Mouse (Mus musculus) kidney, adult 2 months (tissue): Measurements from ENCODE around the gene Mrpl47. TPM values are rescaled to one million over a fixed set of nuclear protein-coding genes. Genes with fewer than 3 reads are reported as not detected.

Experiments
- DNase-seq: peaks from one replicate; pipeline ENCODE4 v3.0.0; 2021
- H3K27ac ChIP-seq: fragments of 200-500 bp; 2 replicates; pipeline ENCODE4 v1.5.1; 2012; ENCODE audit warnings: low read depth, low read length, control low read depth, inconsistent platforms; ENCODE audit not compliant: insufficient read depth
- H3K27me3 ChIP-seq: fragments of 200-500 bp; replicated peaks from 2 replicates; pipeline ENCODE4 v1.6.1; 2012; ENCODE audit warnings: mild to moderate bottlenecking, moderate library complexity, low read length, inconsistent platforms; ENCODE audit not compliant: control insufficient read depth, insufficient read depth
- H3K36me3 ChIP-seq: fragments of 200-500 bp; 2 replicates; pipeline ENCODE4 v1.6.1; 2012; ENCODE audit warnings: mild to moderate bottlenecking, moderate library complexity, low read length, inconsistent platforms; ENCODE audit not compliant: control insufficient read depth, insufficient read depth
- H3K4me1 ChIP-seq: fragments of 200-500 bp; 2 replicates; pipeline ENCODE4 v1.6.1; 2011; ENCODE audit warnings: low read length; ENCODE audit not compliant: control insufficient read depth, insufficient read depth
- H3K4me3 ChIP-seq: fragments of 200-500 bp; 2 replicates; pipeline ENCODE4 v1.5.1; 2011; ENCODE audit warnings: mild to moderate bottlenecking, low read depth, low read length, control low read depth; ENCODE audit not compliant: insufficient read depth
- CTCF ChIP-seq: fragments of 200-500 bp; conservative IDR thresholded peaks from 2 replicates; pipeline ENCODE4 v1.5.1; 2011; ENCODE audit warnings: low read depth, mild to moderate bottlenecking, control low read depth, low read length, moderate library complexity, mixed read lengths; ENCODE audit not compliant: insufficient read depth, insufficient read length
- POLR2A ChIP-seq: fragments of 200-500 bp; IDR thresholded peaks from one replicate; pipeline ENCODE4 v1.6.1; 2011; ENCODE audit warnings: low read depth, low read length, control low read depth
- WGBS: fragments of 180-500 bp; shearing (Covaris S2); methylation state at CpG from one replicate; pipeline ENCODE4 v1.1.7; 2018; 5-methylcytosine and 5-hydroxymethylcytosine counted together
- polyA plus RNA-seq: library from polyadenylated mRNA; depleted of rRNA; stranded (reverse); fragments of >200 nt; gene quantifications from 2 replicates; pipeline ENCODE4 v1.2.3, GENCODE M21; 2012

Gene Mrpl47
- polyA plus RNA-seq, 1 experiment = 4.4 TPM

DNA sequence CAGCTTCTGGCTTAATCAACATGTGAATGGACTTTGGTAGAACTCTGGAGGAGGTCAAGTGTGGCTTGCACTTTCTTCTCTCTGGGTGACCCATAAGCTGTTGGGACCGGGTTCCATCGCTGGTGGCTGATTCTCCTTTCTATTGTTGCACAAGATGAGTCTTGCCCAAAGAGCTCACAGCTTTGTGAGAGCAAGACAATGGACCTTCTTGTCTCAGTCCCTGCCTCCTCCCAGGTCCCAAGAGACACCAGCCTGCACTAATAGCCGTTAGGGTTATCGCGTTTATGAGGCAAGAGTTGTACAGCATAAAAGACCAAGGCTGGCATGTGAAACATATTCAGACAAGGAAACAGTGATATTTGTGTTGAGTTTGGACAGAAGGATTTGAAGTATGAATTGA lies 43.2 kb downstream of the Mrpl47 start:
- H3K4me3 ChIP-seq = no peak overlapping the region
- H3K27me3 ChIP-seq = no peaks in the 10 kb centered on the region; the same call in 1 of the 2 replicates
- H3K27ac ChIP-seq = no peak overlapping the region
- no peak for TF ChIP-seq CTCF
- TF ChIP-seq POLR2A = no peak
- peak; percentile 32 for DNase-seq
- H3K36me3 ChIP-seq = no peaks in the 10 kb centered on the region
- WGBS = 61% methylated on average over 5 of the region's 5 CpGs
- 0 out of 2 replicates have a peak, but pooled peaks cover 3% of the 10 kb centered on the region for H3K4me1 ChIP-seq

DNA sequence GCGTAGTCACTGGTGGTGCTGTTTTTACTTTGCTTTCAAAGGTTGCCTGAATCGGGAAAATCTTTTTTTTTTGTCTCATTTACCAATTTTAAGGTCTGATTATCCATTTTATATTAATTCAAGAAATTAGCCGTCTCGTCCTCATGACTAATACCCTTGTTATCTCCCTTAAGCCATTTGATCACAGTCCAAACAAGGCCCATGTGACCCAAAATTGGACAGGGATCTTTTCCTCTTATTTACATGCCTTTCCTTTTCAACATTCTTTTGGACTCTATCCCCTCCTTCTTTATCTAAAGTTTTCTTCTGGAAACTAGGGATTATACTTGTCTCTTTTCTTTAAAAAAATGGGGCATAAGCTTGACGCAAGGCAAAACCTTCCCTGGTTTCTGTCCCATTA lies 45.6 kb downstream of the Mrpl47 start:
- TF ChIP-seq CTCF = no peak
- no peak for TF ChIP-seq POLR2A
- Histone ChIP-seq H3K27ac (no peak overlapping the region), H3K4me3 (no peak overlapping the region), H3K4me1 (0 out of 2 replicates have a peak, but pooled peaks cover 3% of the 10 kb centered on the region), H3K36me3 (no peaks in the 10 kb centered on the region), H3K27me3 (no peaks in the 10 kb centered on the region; the same call in 1 of the 2 replicates)
- WGBS = 75% methylated on average over 5 of the region's 5 CpGs
- DNase-seq = no peak

DNA sequence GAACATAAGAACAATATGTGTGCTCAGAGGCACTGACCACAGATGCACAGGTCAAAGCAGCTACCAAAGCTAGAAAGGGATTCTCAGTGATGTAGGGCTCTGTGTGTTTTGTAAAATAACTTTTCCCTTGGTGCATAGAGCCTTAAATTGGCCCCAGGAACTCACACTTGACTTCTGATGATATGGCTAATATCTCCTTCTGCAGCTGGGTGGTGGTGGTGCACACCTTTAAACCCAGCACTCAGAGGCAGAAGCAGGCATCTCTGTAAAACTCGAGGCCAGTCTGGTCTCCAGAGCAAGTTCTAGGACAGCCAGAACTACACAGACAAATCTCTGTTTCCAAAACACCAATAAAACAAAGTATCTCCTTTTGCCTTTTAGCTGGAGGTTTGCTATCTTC lies 46.5 kb downstream of the Mrpl47 start:
- WGBS = 56% methylated on average over 1 of the region's 1 CpGs
- H3K27ac ChIP-seq = no peak overlapping the region
- H3K4me3 ChIP-seq = no peak overlapping the region
- DNase-seq = no peak
- no peaks in the 10 kb centered on the region for H3K36me3 ChIP-seq
- H3K27me3 ChIP-seq = no peaks in the 10 kb centered on the region; the same call in 1 of the 2 replicates
- 0 out of 2 replicates have a peak, but pooled peaks cover 3% of the 10 kb centered on the region for H3K4me1 ChIP-seq
- TF ChIP-seq CTCF (no peak), POLR2A (no peak)

GRCm38 (mm10) chr3:32690008-32690407 lies 47.4 kb downstream of the Mrpl47 start:
- TF ChIP-seq POLR2A (no peak), CTCF (no peak)
- H3K27ac ChIP-seq = no peak overlapping the region
- H3K36me3 ChIP-seq = no peaks in the 10 kb centered on the region
- 0 out of 2 replicates have a peak, but pooled peaks cover 3% of the 10 kb centered on the region for H3K4me1 ChIP-seq
- WGBS = 84% methylated on average over 3 of the region's 3 CpGs
- no peak for DNase-seq
- H3K4me3 ChIP-seq = no peak overlapping the region
- no peaks in the 10 kb centered on the region; the same call in 1 of the 2 replicates for H3K27me3 ChIP-seq

DNA sequence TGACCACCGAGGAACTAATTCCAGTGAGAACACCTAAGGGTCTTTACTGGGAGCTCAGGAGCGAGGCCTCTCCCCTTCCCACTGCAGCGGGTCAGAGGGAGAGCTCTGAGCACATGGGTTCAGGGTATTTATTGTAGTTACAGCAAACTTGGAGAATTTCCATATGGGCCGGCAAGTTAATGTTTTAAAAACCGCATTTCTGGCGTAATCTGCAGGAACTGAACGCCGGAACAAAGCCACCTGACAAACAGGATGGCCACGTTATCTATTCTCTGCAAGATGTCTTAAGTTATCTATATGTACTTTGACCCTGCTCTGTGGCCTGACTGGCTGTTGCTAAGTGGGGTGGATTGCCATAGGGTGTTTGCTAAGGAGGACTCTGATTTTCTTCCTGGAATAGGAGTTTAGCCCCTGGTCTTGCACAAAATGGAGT lies 47.8 kb downstream of the Mrpl47 start:
- no peak for DNase-seq
- H3K4me1 ChIP-seq = 0 out of 2 replicates have a peak, but pooled peaks cover 3% of the 10 kb centered on the region
- no peaks in the 10 kb centered on the region for H3K36me3 ChIP-seq
- no peaks in the 10 kb centered on the region; the same call in 1 of the 2 replicates for H3K27me3 ChIP-seq
- 75% methylated on average over 9 of the region's 9 CpGs for WGBS
- TF ChIP-seq POLR2A (no peak), CTCF (no peak)
- H3K4me3 ChIP-seq = no peak overlapping the region
- H3K27ac ChIP-seq = no peak overlapping the region

DNA sequence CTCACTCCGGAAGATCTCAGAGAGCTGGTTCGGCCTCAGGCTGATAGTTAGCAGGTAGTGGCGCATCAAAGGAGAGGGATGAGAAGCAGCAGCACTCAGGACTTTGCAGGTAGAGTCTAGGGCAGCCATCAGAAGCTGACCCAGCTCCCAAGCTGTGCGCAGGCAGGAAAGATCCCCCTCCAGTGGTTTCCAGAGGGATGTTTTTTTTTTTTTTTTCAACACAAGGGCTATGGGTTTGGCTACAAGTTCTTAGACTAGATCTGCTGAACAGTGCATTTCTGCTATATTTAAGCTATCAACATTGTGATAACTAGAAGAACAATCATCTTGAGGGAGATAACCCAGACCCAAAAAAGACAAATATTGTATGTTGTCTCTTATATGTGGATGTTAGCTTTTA lies 50.2 kb downstream of the Mrpl47 start:
- H3K4me3 ChIP-seq = no peak overlapping the region
- no peak for DNase-seq

GRCm38 (mm10) chr3:32686537-32686936 lies 50.9 kb downstream of the Mrpl47 start:
- Histone ChIP-seq H3K4me1 (no peaks in the 10 kb centered on the region), H3K27me3 (no peaks in the 10 kb centered on the region), H3K36me3 (no peaks in the 10 kb centered on the region), H3K4me3 (no peak overlapping the region), H3K27ac (no peak overlapping the region)
- WGBS = 86% methylated on average over 1 of the region's 1 CpGs
- DNase-seq = no peak
- TF ChIP-seq POLR2A = no peak
- no peak for TF ChIP-seq CTCF

More for the DNA sequence above, 50.2 kb downstream of the Mrpl47 start:
- WGBS = 39% methylated on average over 4 of the region's 4 CpGs
- no peak overlapping the region for H3K27ac ChIP-seq
- H3K36me3 ChIP-seq = no peaks in the 10 kb centered on the region
- H3K27me3 ChIP-seq = no peaks in the 10 kb centered on the region
- TF ChIP-seq POLR2A = no peak
- TF ChIP-seq CTCF = 0 out of 2 replicates have a peak, but pooled peaks have one; percentile 17
- no peaks in the 10 kb centered on the region for H3K4me1 ChIP-seq

DNA sequence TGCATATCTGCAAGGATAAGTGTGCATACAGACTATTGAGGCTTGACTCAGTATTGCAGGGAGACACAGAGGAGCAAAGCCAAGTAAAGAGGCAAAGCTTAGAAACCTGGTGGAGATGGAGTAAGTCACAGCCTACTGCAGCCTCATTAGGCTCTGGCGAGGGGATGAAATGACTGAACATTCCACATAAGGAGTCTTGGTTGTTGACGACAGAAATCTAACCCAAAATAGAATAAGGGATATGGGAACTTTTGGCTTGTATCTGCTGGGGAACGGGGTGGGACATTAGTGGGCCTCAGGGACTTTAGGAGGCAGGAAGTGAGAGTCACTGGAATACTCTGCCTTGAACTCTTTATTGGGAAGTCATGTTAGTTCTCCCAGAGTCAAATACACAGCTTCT lies 52.8 kb downstream of the Mrpl47 start:
- H3K27ac ChIP-seq = no peak overlapping the region
- no peak for TF ChIP-seq CTCF
- TF ChIP-seq POLR2A = no peak
- H3K36me3 ChIP-seq = no peaks in the 10 kb centered on the region
- H3K27me3 ChIP-seq = no peaks in the 10 kb centered on the region
- WGBS = 70% methylated on average over 3 of the region's 3 CpGs
- H3K4me3 ChIP-seq = no peak overlapping the region
- H3K4me1 ChIP-seq = no peaks in the 10 kb centered on the region
- DNase-seq = no peak
